Mouse (Mus musculus) lung, embryonic 14.5 days (tissue): ENCODE data around the gene Helt. TPM values are rescaled to one million over a fixed set of nuclear protein-coding genes. Genes with fewer than 3 reads are reported as not detected.

ENCODE experiments used
- ATAC-seq: fragments of 200-750 bp; cut with Nextera tagmentation; 2 replicates; pipeline ENCODE4 v1.8.0; 2017; ENCODE audit warnings: mild to moderate bottlenecking, moderate TSS enrichment, moderate library complexity; ENCODE audit not compliant: insufficient read depth
- DNase-seq: peaks from one replicate; pipeline ENCODE4 v3.0.0-alpha.2; 2015
- H3K27ac ChIP-seq: fragments of 300-500 bp; sonication (generic); 2 replicates; pipeline ENCODE4 v1.5.1; 2014; ENCODE audit warnings: low read depth, mild to moderate bottlenecking, moderate library complexity
- H3K27me3 ChIP-seq: fragments of 300-500 bp; sonication (generic); 2 replicates; pipeline ENCODE4 v1.6.1; 2014; ENCODE audit warnings: low read length, control low read depth; ENCODE audit not compliant: insufficient read depth
- H3K36me3 ChIP-seq: fragments of 300-500 bp; sonication (generic); 2 replicates; pipeline ENCODE4 v1.6.1; 2014; ENCODE audit warnings: control low read depth; ENCODE audit not compliant: insufficient read depth
- H3K4me1 ChIP-seq: fragments of 300-500 bp; sonication (generic); 2 replicates; pipeline ENCODE4 v1.6.1; 2014; ENCODE audit warnings: antibody characterized with exemption, control low read depth; ENCODE audit not compliant: insufficient read depth
- H3K4me2 ChIP-seq: fragments of 300-500 bp; sonication (generic); 2 replicates; pipeline ENCODE4 v1.6.1; 2014; ENCODE audit warnings: mild to moderate bottlenecking
- H3K4me3 ChIP-seq: fragments of 300-500 bp; sonication (generic); 2 replicates; pipeline ENCODE4 v1.5.1; 2014; ENCODE audit warnings: low read depth, low read length
- H3K9ac ChIP-seq: fragments of 300-500 bp; sonication (generic); 2 replicates; pipeline ENCODE4 v1.6.1; 2014
- H3K9me3 ChIP-seq: fragments of 300-500 bp; sonication (generic); 2 replicates; pipeline ENCODE4 v1.6.1; 2016; ENCODE audit warnings: low read depth, low read length, control low read depth
- CTCF ChIP-seq: IDR thresholded peaks from 2 replicates; pipeline ENCODE4 v1.5.1; 2016; ENCODE audit warnings: antibody characterized with exemption, low read depth
- WGBS: fragments of 180-500 bp; shearing (Covaris S2); extraction: QIAGEN DNeasy Blood & Tissue Kit; methylation state at CpG from one replicate; pipeline ENCODE4 v1.1.7; 2014; 5-methylcytosine and 5-hydroxymethylcytosine counted together
- polyA plus RNA-seq: library from polyadenylated mRNA; unstranded; fragments of >200 nt; fragmentation: Nextera tagmentation; extraction: Ambion mirVana; gene quantifications from 2 replicates; pipeline ENCODE4 v1.2.1, GENCODE M21; 2014

Gene Helt
- polyA plus RNA-seq, 1 experiment from 2014 or later = not detected

DNA sequence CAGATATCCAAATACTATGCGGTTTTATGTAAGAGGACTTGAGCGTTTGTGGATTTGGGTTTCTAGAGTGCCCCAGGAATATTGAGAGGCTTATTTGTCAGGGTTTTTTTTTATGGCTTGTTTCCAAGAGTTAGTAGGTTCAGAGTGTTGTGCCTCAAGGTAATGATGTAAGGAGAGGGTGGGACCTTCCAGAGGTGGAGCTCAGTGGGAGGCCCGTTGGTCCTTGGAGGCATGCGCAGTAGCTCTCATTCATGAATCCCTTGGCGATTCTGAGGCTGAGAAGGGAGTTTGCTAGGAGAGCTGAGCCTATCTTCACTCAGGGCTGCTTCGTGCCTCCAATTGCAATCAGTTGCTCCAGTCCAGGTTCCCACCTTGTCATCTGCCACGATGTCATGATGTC is 4.4 kb upstream of the Helt start:
- WGBS = 30% methylated on average over 7 of the region's 7 CpGs
- Histone ChIP-seq H3K4me1 (no peaks in the 10 kb centered on the region), H3K36me3 (no peaks in the 10 kb centered on the region), H3K4me2 (no peak overlapping the region), H3K4me3 (no peak overlapping the region), H3K9ac (no peak overlapping the region), H3K27ac (no peak overlapping the region), H3K9me3 (no peaks in the 10 kb centered on the region), H3K27me3 (peaks cover 53% of the 10 kb centered on the region)
- no peak for TF ChIP-seq CTCF
- no peak for DNase-seq
- no peak for ATAC-seq

GRCm38 (mm10) chr8:46296551-46296950 is 2.1 kb upstream of the Helt start:
- H3K4me2 ChIP-seq = no peak overlapping the region
- no peak overlapping the region for H3K27ac ChIP-seq
- no peaks in the 10 kb centered on the region for H3K36me3 ChIP-seq
- H3K4me1 ChIP-seq = no peaks in the 10 kb centered on the region
- H3K27me3 ChIP-seq = peaks cover 76% of the 10 kb centered on the region
- no peak overlapping the region for H3K4me3 ChIP-seq
- ATAC-seq (no peak), DNase-seq (no peak)
- WGBS = 2% methylated on average over 11 of the region's 11 CpGs
- no peak for TF ChIP-seq CTCF
- H3K9ac ChIP-seq = no peak overlapping the region
- no peaks in the 10 kb centered on the region for H3K9me3 ChIP-seq

- no peak for DNase-seq
- H3K9me3 ChIP-seq = no peaks in the 10 kb centered on the region
- no peak for ATAC-seq
- H3K9ac ChIP-seq = no peak overlapping the region
- no peak overlapping the region for H3K27ac ChIP-seq
- H3K4me1 ChIP-seq = no peaks in the 10 kb centered on the region
- H3K4me2 ChIP-seq = no peak overlapping the region
- 1% methylated on average over 8 of the region's 8 CpGs for WGBS
- no peak for TF ChIP-seq CTCF
- H3K36me3 ChIP-seq = no peaks in the 10 kb centered on the region
- H3K27me3 ChIP-seq = peaks cover 82% of the 10 kb centered on the region
- H3K4me3 ChIP-seq = no peak overlapping the region
These were observed 1.5 kb upstream of the Helt start for GRCm38 (mm10) chr8:46295951-46296350.

GRCm38 (mm10) chr8:46295101-46295534 is 647 bp upstream of the Helt start:
- no peak overlapping the region for H3K27ac ChIP-seq
- under 1% methylated on average over 14 of the region's 14 CpGs for WGBS

GRCm38 (mm10) chr8:46293741-46294151 is 725 bp downstream of the Helt start:
- H3K4me3 ChIP-seq = peak overlapping the region; percentile 11; the same call in 1 of the 2 replicates
- WGBS = under 1% methylated on average over 16 of the region's 16 CpGs
- H3K36me3 ChIP-seq = no peaks in the 10 kb centered on the region
- peak overlapping the region; percentile 29; the same call in 1 of the 2 replicates for H3K4me2 ChIP-seq
- DNase-seq = no peak
- no peaks in the 10 kb centered on the region for H3K9me3 ChIP-seq
- peaks cover 92% of the 10 kb centered on the region for H3K27me3 ChIP-seq
- H3K9ac ChIP-seq = no peak overlapping the region
- no peak for ATAC-seq
- H3K27ac ChIP-seq = no peak overlapping the region
- H3K4me1 ChIP-seq = no peaks in the 10 kb centered on the region
- no peak for TF ChIP-seq CTCF

More at GRCm38 (mm10) chr8:46295101-46295534, 647 bp upstream of the Helt start:
- Histone ChIP-seq H3K4me2 (no peak overlapping the region), H3K4me1 (no peaks in the 10 kb centered on the region), H3K9ac (no peak overlapping the region), H3K27me3 (peaks cover 90% of the 10 kb centered on the region), H3K4me3 (no peak overlapping the region), H3K9me3 (no peaks in the 10 kb centered on the region), H3K36me3 (no peaks in the 10 kb centered on the region)
- DNase-seq = peak; percentile 21
- ATAC-seq = no peak
- no peak for TF ChIP-seq CTCF

DNA sequence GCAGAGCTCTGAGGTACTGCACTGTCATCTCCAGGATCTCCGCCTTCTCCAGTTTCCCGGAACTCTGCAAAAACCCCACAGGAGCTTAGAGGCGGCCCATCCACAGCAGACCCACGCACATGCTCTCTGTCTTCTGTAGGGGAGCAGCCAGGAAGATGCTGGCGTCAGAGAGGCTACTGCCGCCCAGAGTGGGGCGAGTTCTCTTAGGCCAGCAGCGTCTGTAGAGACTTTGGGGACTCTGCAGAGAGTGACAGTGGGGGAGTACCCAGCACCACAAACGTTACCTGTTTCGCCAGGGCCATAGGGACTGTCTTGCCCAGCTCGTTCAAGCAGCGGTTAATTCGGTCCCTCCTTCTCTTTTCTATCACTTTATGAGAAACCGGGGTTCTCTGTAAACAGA is 1.3 kb downstream of the Helt start:
- no peaks in the 10 kb centered on the region for H3K4me1 ChIP-seq
- H3K27me3 ChIP-seq = peaks cover 94% of the 10 kb centered on the region
- H3K4me2 ChIP-seq = no peak overlapping the region
- no peak for TF ChIP-seq CTCF
- H3K4me3 ChIP-seq = no peak overlapping the region; the same call in 1 of the 2 replicates
- H3K27ac ChIP-seq = no peak overlapping the region
- no peaks in the 10 kb centered on the region for H3K36me3 ChIP-seq
- DNase-seq (no peak), ATAC-seq (no peak)
- no peaks in the 10 kb centered on the region for H3K9me3 ChIP-seq
- WGBS = 1% methylated on average over 14 of the region's 14 CpGs
- H3K9ac ChIP-seq = no peak overlapping the region

DNA sequence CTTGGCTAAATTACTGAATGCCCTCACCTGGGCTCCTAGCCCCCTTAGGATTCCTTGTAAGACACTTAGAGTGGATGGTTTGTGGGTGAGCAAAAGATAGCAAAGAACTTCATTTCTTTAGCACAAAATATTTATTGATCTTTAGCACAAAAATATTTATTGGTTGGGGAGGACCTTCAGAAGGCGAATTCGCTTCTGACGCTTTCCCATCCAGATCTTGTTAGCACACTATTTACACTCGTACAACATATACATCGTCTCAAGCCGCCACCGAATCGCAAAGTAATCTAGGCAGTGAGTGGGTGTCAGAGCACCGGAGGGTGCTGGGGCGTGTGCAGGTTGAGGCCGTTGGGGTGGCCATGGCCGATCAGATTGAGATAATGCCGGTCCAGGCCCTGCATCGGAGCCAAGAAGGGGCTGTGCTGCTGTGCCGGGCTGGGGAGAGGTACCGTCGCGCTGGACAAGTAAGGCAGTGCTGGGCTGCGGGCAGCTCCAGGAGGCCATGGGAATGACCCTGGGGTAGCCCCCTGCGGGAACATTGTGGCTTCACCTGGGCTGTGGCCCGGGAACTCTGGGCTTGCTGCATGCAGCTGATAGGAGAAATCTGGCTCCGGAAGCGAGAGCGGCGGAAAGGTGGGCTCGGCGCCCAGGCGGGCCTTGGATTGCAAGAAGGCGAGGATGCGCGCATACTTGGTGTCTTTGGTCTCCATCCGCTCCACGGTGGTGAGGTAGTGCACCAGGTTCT is 2.4 kb downstream of the Helt start:
- H3K4me1 ChIP-seq = no peaks in the 10 kb centered on the region
- 0 out of 2 replicates have a peak overlapping the region, but pooled peaks have one; percentile 3 for H3K4me3 ChIP-seq
- H3K27me3 ChIP-seq = peaks cover 86% of the 10 kb centered on the region
- DNase-seq = peak; percentile 21
- no peaks in the 10 kb centered on the region for H3K36me3 ChIP-seq
- peak overlapping the region; percentile 25; the same call in 1 of the 2 replicates for H3K4me2 ChIP-seq
- no peak overlapping the region for H3K9ac ChIP-seq
- ATAC-seq = no peak
- no peak for TF ChIP-seq CTCF
- 3% methylated on average over 33 of the region's 33 CpGs for WGBS
- H3K9me3 ChIP-seq = no peaks in the 10 kb centered on the region
- no peak overlapping the region for H3K27ac ChIP-seq
